Mouse (Mus musculus) midbrain, embryonic 12.5 days (tissue): ENCODE results near the gene Fundc2. TPM values are rescaled to one million over a fixed set of nuclear protein-coding genes. Genes with fewer than 3 reads are reported as not detected.

Experiments used
- polyA plus RNA-seq: library from polyadenylated mRNA; unstranded; fragments of >200 nt; fragmentation: Nextera tagmentation; extraction: Ambion mirVana; gene quantifications from 2 replicates; pipeline ENCODE4 v1.2.1, GENCODE M21; 2016

Gene Fundc2
- polyA plus RNA-seq, 1 experiment from 2014 or later: 36.6 TPM

Other genes with a start within 250 kb of the Fundc2 start
- not detected in 2 replicates for gene Smim9, start 218.6 kb upstream of the Fundc2 start, polyA plus RNA-seq
- 1.9 TPM in 2 replicates for gene F8, start 216 bp downstream of the Fundc2 start, polyA plus RNA-seq
- gene Cmc4, start 34.2 kb downstream of the Fundc2 start, polyA plus RNA-seq: 24.7 and 25.0 TPM in 2 replicates
- 11.6 and 13.5 TPM in 2 replicates for gene Mtcp1, start 34.2 kb downstream of the Fundc2 start, polyA plus RNA-seq
- 56.5 and 56.8 TPM in 2 replicates for gene Brcc3, start 34.2 kb downstream of the Fundc2 start, polyA plus RNA-seq
- gene Vbp1, start 131.9 kb downstream of the Fundc2 start, polyA plus RNA-seq: 249 and 258 TPM in 2 replicates
- 21.3 and 23.8 TPM in 2 replicates for gene Rab39b, start 195.8 kb downstream of the Fundc2 start, polyA plus RNA-seq